Mouse (Mus musculus) embryonic fibroblast, embryonic 13.5 days (primary cell): ENCODE measurements around the gene Usp48. TPM values are rescaled to one million over a fixed set of nuclear protein-coding genes. Genes with fewer than 3 reads are reported as not detected.

Experiments
- H3K27ac ChIP-seq: 2 replicates; pipeline ENCODE4 v1.5.1; 2012; ENCODE audit warnings: low read length, control low read depth, inconsistent platforms; ENCODE audit not compliant: insufficient read depth
- H3K4me1 ChIP-seq: 2 replicates; pipeline ENCODE4 v1.6.1; 2011; ENCODE audit warnings: low read length; ENCODE audit not compliant: control insufficient read depth, insufficient read depth
- H3K4me3 ChIP-seq: 2 replicates; pipeline ENCODE4 v1.5.1; 2011; ENCODE audit warnings: mild to moderate bottlenecking, control low read depth, low read length; ENCODE audit not compliant: insufficient read depth
- CTCF ChIP-seq: IDR thresholded peaks from 2 replicates; pipeline ENCODE4 v1.5.1; 2011; ENCODE audit warnings: mild to moderate bottlenecking, control low read depth, low read length, moderate library complexity, borderline replicate concordance; ENCODE audit not compliant: insufficient read depth
- POLR2A ChIP-seq: IDR thresholded peaks from 2 replicates; pipeline ENCODE4 v1.6.1; 2011; ENCODE audit warnings: low read depth, mild to moderate bottlenecking, control low read depth, low read length, moderate library complexity
- polyA plus RNA-seq: library from polyadenylated mRNA; stranded (reverse); fragments of >200 nt; gene quantifications from 2 replicates; pipeline ENCODE4 v1.2.4, GENCODE M21; 2011; ENCODE audit warnings: low read depth; ENCODE audit not compliant: missing spikeins, insufficient read length

The Usp48 gene
- polyA plus RNA-seq, 1 experiment = 109 TPM

DNA sequence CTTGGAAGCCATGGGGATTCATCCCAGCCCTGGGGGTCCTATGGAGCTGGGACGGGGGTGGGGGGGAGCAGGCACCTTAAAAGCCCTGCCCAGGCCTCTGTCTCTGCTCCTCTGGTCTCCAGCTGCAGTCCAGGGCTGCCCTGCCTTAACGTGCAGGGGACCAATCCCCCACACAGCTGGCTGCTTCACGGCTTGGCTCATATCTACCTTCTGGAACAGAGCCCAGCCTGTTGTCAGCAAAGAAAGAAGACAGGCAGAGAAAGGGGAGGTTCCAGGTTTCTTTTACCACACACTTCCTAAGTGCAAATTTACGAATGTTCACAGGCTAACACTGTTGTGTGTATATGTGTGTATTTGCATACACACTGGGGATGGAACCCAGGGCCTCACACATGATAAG lies 102.3 kb downstream of the Usp48 start:
- TF ChIP-seq POLR2A (no peak), CTCF (no peak)
- Histone ChIP-seq H3K27ac (no peak overlapping the region), H3K4me3 (no peak overlapping the region), H3K4me1 (no peaks in the 10 kb centered on the region)

DNA sequence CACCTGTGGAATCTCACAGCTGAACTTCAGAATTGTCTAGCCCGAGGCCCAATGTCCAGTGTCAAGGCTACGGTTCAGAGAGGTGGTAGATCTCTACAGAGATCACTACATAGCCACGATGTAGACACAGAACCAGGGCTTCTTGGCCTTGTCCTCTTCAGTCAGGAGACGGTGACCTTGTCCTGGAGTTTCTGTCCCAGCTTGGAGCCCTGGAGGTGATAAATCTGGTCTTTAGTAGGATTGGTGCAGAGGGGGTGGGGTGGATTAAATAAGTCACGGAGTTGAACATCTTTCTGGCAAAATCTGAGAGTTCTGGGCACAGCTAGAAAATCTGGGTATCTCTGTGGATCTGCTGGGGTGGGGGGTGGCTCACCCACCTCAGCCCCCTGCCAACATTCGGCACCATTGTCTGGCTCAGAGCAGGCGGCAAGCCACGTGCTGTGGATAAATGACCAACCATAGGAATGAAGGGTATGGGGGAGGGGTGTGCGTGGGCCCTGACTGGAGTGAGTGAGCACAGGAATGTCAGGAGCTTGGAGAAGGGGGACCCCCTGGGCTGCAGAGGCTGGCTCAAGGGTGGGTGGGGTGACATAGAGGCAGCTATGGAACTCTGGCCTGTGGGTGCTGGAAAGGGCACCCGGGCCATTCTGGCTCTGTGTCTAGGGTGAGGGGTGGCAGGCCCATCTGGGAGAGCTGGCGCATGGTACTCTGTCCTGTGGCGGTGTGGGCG lies 103.8 kb downstream of the Usp48 start:
- Histone ChIP-seq H3K4me1 (no peaks in the 10 kb centered on the region), H3K27ac (no peak overlapping the region), H3K4me3 (no peak overlapping the region)
- TF ChIP-seq POLR2A (no peak), CTCF (no peak)

DNA sequence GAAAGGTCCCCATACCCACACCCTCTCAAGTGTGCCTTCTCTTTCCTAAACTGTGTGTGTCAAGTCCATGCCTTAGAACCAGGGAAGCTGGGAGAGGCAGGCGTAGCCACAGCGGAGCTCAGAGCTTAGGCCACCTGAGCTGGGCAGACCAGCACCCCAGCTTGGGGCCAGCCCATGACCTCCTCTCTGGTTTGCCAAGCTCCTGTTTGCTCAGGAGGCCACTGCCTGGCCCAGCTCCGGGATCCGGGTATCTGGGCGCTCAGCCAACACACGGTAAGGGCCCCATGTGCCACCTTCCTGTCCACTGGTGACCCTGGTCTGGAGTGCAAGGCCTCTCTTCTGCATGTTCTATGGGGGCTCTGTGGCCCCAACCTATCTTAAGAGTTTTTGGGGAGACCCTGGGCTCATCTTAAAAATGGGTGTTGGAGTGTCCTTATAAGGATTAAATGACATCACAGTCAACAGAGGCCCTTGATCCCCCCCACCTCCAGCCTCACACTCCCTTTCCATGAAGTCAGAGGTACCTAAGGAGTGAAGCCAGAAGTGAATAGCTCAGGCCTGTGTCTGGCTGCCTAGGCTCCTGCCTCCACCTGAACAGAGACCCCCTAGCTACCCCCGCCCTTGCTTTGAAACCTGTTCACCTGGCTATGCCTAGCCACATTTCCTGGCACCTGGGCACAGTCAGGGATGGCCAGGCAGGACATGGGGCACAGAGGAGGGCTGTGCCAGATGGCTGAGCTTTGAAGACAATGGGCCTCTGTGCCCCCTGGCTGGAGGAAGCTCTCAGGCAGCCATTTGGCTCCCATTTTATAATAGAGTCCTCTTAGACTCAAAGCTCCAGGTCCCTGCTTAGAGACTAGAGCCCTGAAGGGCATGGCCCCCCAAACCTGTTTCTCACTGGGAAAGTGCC lies 104.8 kb downstream of the Usp48 start:
- H3K4me1 ChIP-seq = no peaks in the 10 kb centered on the region
- TF ChIP-seq POLR2A (no peak), CTCF (no peak)
- H3K27ac ChIP-seq = no peak overlapping the region
- H3K4me3 ChIP-seq = no peak overlapping the region

DNA sequence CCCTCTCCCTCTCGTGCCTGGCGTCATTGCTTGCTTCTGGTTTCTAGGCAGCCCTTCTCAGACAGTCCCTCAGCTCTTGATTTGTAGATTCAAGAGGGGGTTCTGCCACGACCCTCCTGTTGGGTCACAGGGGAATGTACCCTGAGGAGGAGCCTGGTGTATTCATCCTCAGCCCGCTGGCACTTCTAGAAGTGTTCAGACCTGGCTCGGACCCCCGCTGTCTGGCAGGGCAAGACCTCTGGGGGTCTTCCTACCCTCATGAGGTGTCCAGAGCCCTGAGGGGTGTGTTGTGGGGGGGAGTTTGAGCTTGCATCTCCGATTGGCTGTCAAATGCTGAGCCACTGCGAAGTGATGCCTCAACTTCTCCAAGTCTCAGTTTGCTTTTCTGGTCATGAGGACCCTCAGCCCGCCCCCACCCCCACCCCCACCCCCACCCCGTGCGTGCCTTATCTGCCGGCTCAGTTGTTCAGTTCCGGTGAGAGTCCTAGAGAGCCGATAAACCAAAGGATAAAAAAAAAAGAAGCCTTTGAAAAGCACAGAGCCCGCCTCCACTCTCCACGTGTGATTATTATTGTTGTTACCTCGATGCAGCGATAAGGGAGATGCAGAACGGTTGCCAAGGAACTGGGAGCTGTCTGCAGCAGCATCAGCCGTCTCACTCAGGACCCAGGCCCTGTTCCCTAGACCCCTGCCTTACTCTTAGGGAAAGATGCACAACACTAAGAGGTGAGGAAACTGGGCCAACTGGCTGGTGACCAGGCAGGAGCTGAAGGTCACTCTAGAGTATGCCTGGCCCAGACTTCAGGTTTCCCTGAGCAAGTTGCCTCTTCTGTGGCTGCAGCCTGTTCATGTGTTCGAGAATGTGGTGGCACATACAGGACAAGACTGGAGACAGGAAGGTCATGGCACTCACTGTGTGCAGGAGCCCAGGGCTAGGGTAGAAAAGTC lies 106.0 kb downstream of the Usp48 start:
- Histone ChIP-seq H3K4me1 (no peaks in the 10 kb centered on the region), H3K4me3 (no peak overlapping the region), H3K27ac (no peak overlapping the region)
- no peak for TF ChIP-seq CTCF
- TF ChIP-seq POLR2A = no peak

DNA sequence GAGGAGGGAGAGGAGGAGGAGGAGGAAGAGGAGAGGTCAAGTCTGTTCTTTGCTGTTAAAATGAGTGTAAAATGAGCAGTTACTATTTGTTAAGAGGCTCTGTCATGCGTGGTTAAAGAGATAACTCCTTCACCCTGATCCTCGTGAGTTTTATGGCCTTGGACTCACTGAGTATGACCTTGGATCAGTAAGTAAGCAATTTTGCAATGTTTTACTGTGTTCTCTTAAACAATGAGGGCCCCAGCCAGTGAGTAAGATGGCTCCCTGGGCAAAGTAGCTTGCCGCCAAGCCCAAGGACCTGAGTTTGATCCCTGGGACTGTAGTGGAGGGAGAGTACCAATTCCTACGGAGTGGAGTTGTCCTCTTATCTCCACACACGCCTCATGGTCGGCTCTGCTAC lies 107.4 kb downstream of the Usp48 start:
- Histone ChIP-seq H3K4me1 (no peaks in the 10 kb centered on the region), H3K4me3 (no peak overlapping the region), H3K27ac (no peak overlapping the region)
- TF ChIP-seq CTCF = no peak
- TF ChIP-seq POLR2A = no peak

DNA sequence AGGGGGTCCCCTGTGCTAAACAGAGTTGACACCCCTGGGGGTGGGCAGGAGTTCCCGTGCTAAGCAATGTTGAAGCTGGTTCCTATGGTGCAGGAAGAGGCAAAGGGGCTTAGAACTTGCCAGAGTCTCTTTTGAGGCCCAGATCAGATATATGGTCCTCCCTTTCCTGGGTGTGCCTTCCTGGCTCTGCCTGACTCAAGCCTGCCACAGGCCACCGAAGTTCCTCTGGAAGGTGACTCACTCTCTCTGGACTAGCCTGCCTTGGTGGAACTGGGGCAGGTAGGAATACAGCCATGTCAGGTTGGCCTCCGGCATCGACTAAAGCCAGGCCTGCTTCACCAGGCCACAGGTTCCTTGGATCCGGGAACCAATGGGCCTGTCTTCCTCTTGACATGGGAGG lies 109.5 kb downstream of the Usp48 start:
- Histone ChIP-seq H3K4me1 (no peaks in the 10 kb centered on the region), H3K4me3 (no peak overlapping the region), H3K27ac (no peak overlapping the region)
- no peak for TF ChIP-seq POLR2A
- no peak for TF ChIP-seq CTCF

DNA sequence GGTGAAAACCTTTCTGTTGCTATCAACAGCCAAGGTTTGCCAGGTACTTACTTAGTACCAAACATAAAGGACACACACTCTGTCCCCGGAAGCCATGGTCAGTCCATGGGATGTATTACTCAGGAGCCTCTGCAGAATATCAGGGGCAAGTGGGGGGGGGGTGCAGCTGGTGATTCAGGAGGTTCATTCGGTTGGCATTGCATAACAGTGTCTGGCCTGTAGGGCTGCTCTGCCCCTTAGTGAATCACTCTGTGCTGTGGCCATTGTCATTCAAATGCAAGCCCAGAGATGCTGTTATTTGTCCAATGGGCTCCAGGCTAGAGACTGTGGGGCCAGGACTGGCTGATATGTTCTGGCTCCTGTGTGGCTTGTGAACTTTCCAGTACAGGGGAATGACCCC lies 111.0 kb downstream of the Usp48 start:
- no peak for TF ChIP-seq POLR2A
- TF ChIP-seq CTCF = no peak
- no peaks in the 10 kb centered on the region for H3K4me1 ChIP-seq
- H3K4me3 ChIP-seq = no peak overlapping the region

DNA sequence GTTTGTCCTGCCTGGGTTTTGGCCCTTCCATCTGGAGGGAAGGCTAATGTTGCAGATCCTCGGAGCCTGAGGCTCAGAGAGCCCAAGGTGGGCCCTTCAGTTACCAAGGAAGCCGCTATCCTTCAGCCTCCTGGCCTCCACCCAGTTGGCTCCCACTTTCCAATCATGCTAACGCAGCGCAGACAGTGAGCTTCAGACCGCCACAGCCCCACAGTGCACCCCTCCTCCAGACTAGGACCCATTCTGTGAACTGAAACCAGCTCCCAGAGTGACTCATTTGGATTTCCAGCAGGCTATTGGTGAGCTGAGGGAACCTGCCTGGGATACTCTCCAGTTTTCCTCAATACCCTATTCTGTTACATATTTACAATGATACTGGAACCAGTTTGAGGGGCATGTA lies 111.8 kb downstream of the Usp48 start:
- H3K4me1 ChIP-seq = no peaks in the 10 kb centered on the region
- TF ChIP-seq POLR2A (no peak), CTCF (no peak)
- H3K27ac ChIP-seq = no peak overlapping the region
- no peak overlapping the region for H3K4me3 ChIP-seq

More for the DNA sequence above, 111.0 kb downstream of the Usp48 start:
- H3K27ac ChIP-seq = no peak overlapping the region

DNA sequence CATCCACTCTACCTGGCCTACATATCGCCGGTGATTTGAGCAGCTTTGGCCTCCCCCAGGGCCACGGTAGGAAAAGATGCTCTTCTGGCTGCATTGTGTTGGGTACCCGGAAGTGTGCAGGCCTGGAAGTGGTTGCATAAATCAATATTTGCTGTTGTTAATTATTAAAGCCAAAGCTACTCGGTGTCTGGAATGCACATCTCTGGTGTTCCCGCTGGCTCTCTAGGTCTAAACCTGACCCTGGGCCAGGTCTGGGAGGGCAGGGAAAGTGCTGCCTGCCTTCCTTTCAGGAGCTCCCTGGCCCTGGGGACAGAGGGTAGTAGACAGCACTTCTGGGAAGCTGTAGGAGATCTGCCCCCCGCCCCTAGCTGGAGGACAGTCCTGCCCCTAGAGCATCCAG lies 113.0 kb downstream of the Usp48 start:
- H3K4me3 ChIP-seq = no peak overlapping the region
- H3K27ac ChIP-seq = no peak overlapping the region
- no peaks in the 10 kb centered on the region for H3K4me1 ChIP-seq
- TF ChIP-seq CTCF (no peak), POLR2A (no peak)
